Mouse (Mus musculus) myocyte (in vitro differentiated cells): ENCODE results near the gene Cnst. TPM values are rescaled to one million over a fixed set of nuclear protein-coding genes. Genes with fewer than 3 reads are reported as not detected.
A peak's percentile ranks its signal among the peaks of the same experiment; 100 is the strongest.

Source experiments
- H3K27me3 ChIP-seq: one replicate; pipeline ENCODE4 v1.6.1; 2011; ENCODE audit not compliant: control insufficient read depth, insufficient read depth, insufficient read length
- H3K36me3 ChIP-seq: one replicate; pipeline ENCODE4 v1.6.1; 2011; ENCODE audit not compliant: control insufficient read depth, insufficient read depth
- H3K4me2 ChIP-seq: one replicate; pipeline ENCODE4 v1.6.1; 2011; ENCODE audit warnings: low read depth, control low read depth
- H3K4me3 ChIP-seq: one replicate; pipeline ENCODE4 v1.5.1; 2011; ENCODE audit warnings: mild to moderate bottlenecking, control low read depth, moderate library complexity
- H3K79me2 ChIP-seq: one replicate; pipeline ENCODE4 v1.6.1; 2011; ENCODE audit not compliant: control insufficient read depth, insufficient read depth
- H3ac ChIP-seq: one replicate; pipeline ENCODE4 v1.6.1; 2011; ENCODE audit not compliant: control insufficient read depth, insufficient read length
- CEBPB ChIP-seq: IDR thresholded peaks from 2 replicates; pipeline ENCODE4 v1.6.1; 2011; ENCODE audit warnings: mild to moderate bottlenecking, moderate library complexity; ENCODE audit not compliant: poor library complexity, insufficient read depth, severe bottlenecking
- E2F4 ChIP-seq: IDR thresholded peaks from one replicate; pipeline ENCODE4 v1.6.1; 2011; ENCODE audit warnings: mild to moderate bottlenecking, control low read depth, moderate library complexity; ENCODE audit not compliant: insufficient read depth
- MAX ChIP-seq: IDR thresholded peaks from one replicate; pipeline ENCODE4 v1.6.1; 2011; ENCODE audit warnings: low read depth, mild to moderate bottlenecking, control low read depth
- MYOD1 ChIP-seq, 3 experiments: IDR thresholded peaks; one replicate each; pipeline ENCODE4 v1.6.1; 2011; ENCODE audit warnings: control low read depth in 2 of 3, low read depth in 2 of 3, mild to moderate bottlenecking in 2 of 3, moderate library complexity in 1 of 3; ENCODE audit not compliant: insufficient read length in 2 of 3, control insufficient read depth in 1 of 3
- MYOG ChIP-seq, 3 experiments: IDR thresholded peaks; one replicate each; pipeline ENCODE4 v1.6.1; 2011; ENCODE audit warnings: control low read depth in 2 of 3, low read depth in 2 of 3, mild to moderate bottlenecking in 2 of 3; ENCODE audit not compliant: insufficient read length in 2 of 3, control insufficient read depth in 1 of 3, insufficient read depth in 1 of 3
- POLR2A ChIP-seq: IDR thresholded peaks from one replicate; pipeline ENCODE4 v1.6.1; 2011; ENCODE audit warnings: low read depth, mild to moderate bottlenecking, control low read depth, moderate library complexity; ENCODE audit not compliant: insufficient read length
- POLR2AphosphoS2 ChIP-seq: IDR thresholded peaks from one replicate; pipeline ENCODE4 v1.6.1; 2011; ENCODE audit warnings: low read depth, control low read depth; ENCODE audit not compliant: insufficient read length
- REST ChIP-seq: IDR thresholded peaks from one replicate; pipeline ENCODE4 v1.6.1; 2011; ENCODE audit warnings: mild to moderate bottlenecking, control low read depth, moderate library complexity; ENCODE audit not compliant: insufficient read depth, insufficient read length
- SRF ChIP-seq: IDR thresholded peaks from one replicate; pipeline ENCODE4 v1.6.1; 2011; ENCODE audit warnings: low read depth; ENCODE audit not compliant: control insufficient read depth, insufficient read length
- TCF12 ChIP-seq: IDR thresholded peaks from one replicate; pipeline ENCODE4 v1.6.1; 2011; ENCODE audit warnings: mild to moderate bottlenecking, control low read depth; ENCODE audit not compliant: poor library complexity, insufficient read depth, severe bottlenecking
- TCF3 ChIP-seq: IDR thresholded peaks from one replicate; pipeline ENCODE4 v1.6.1; 2011; ENCODE audit warnings: low read depth, control low read depth; ENCODE audit not compliant: insufficient read length
- USF1 ChIP-seq: IDR thresholded peaks from one replicate; pipeline ENCODE4 v1.6.1; 2011; ENCODE audit warnings: low read depth, mild to moderate bottlenecking, control low read depth, moderate library complexity
- polyA plus RNA-seq: library from polyadenylated mRNA; unstranded; fragments of >200 nt; fragmentation: generic; extraction: Trizol; gene quantifications from one replicate; pipeline ENCODE4 v1.2.1, GENCODE M21; 2012; ENCODE audit warnings: missing spikeins

The Cnst gene
- polyA plus RNA-seq, 1 experiment, result 14.0 TPM

GRCm38 (mm10) chr1:179563211-179563610 lies 17.0 kb downstream of the Cnst start:
- TF ChIP-seq TCF3 (no peak), USF1 (no peak), POLR2A (no peak), REST (no peak), MAX (no peak), TCF12 (no peak), MYOD1 (IDR thresholded peaks at IDR 0.05; ENCODE audit: control insufficient read depth in 1 of 3, insufficient read length in 2 of 3, low read depth in 2 of 3) (no peak), POLR2AphosphoS2 (no peak)
- H3K79me2 ChIP-seq, result no peaks in the 10 kb centered on the region

GRCm38 (mm10) chr1:179563926-179564325 lies 17.8 kb downstream of the Cnst start:
- no peaks in the 10 kb centered on the region for H3K27me3 ChIP-seq
- no peak overlapping the region for H3K4me2 ChIP-seq
- no peaks in the 10 kb centered on the region for H3K36me3 ChIP-seq
- TF ChIP-seq REST (no peak), MYOD1 (IDR thresholded peaks at IDR 0.05; ENCODE audit: control insufficient read depth in 1 of 3, insufficient read length in 2 of 3, low read depth in 2 of 3) (no peak), MAX (no peak), MYOG (IDR thresholded peaks at IDR 0.05; ENCODE audit: control insufficient read depth in 1 of 3, insufficient read depth in 1 of 3, insufficient read length in 2 of 3, low read depth in 2 of 3) (no peak), E2F4 (no peak), USF1 (no peak), POLR2A (no peak), POLR2AphosphoS2 (no peak), SRF (no peak), CEBPB (no peak), TCF3 (no peak), TCF12 (no peak)
- peaks cover 2% of the 10 kb centered on the region for H3K79me2 ChIP-seq
- H3K4me3 ChIP-seq, result no peak overlapping the region
- no peak overlapping the region for H3ac ChIP-seq

More at GRCm38 (mm10) chr1:179563211-179563610, 17.0 kb downstream of the Cnst start:
- H3ac ChIP-seq, result no peak overlapping the region
- H3K36me3 ChIP-seq, result no peaks in the 10 kb centered on the region
- no peak overlapping the region for H3K4me2 ChIP-seq
- no peaks in the 10 kb centered on the region for H3K27me3 ChIP-seq
- no peak overlapping the region for H3K4me3 ChIP-seq

GRCm38 (mm10) chr1:179567558-179567957 lies 21.4 kb downstream of the Cnst start:
- Histone ChIP-seq H3K4me3 (no peak overlapping the region), H3K27me3 (no peaks in the 10 kb centered on the region), H3K36me3 (no peaks in the 10 kb centered on the region), H3K79me2 (peaks cover 3% of the 10 kb centered on the region), H3ac (no peak overlapping the region), H3K4me2 (peak overlapping the region; percentile 35)
- TF ChIP-seq MYOD1 (IDR thresholded peaks at IDR 0.05; ENCODE audit: control insufficient read depth in 1 of 3, insufficient read length in 2 of 3, low read depth in 2 of 3) (peak in 2 of 3 experiments; percentile 3 to 76), TCF3 (no peak), MYOG (IDR thresholded peaks at IDR 0.05; ENCODE audit: control insufficient read depth in 1 of 3, insufficient read depth in 1 of 3, insufficient read length in 2 of 3, low read depth in 2 of 3) (peak in 2 of 3 experiments; percentile 7 to 70)

- no peak overlapping the region for H3K4me2 ChIP-seq
- peaks cover 3% of the 10 kb centered on the region for H3K79me2 ChIP-seq
- no peaks in the 10 kb centered on the region for H3K36me3 ChIP-seq
- H3K27me3 ChIP-seq, result no peaks in the 10 kb centered on the region
- no peak overlapping the region for H3K4me3 ChIP-seq
- TF ChIP-seq POLR2A (no peak), USF1 (no peak), MYOG (IDR thresholded peaks at IDR 0.05; ENCODE audit: control insufficient read depth in 1 of 3, insufficient read depth in 1 of 3, insufficient read length in 2 of 3, low read depth in 2 of 3) (no peak), REST (no peak), MYOD1 (IDR thresholded peaks at IDR 0.05; ENCODE audit: control insufficient read depth in 1 of 3, insufficient read length in 2 of 3, low read depth in 2 of 3) (no peak), CEBPB (no peak), TCF3 (no peak), TCF12 (no peak), SRF (no peak)
- no peak overlapping the region for H3ac ChIP-seq
Observed at GRCm38 (mm10) chr1:179568690-179569398, 22.7 kb downstream of the Cnst start.

GRCm38 (mm10) chr1:179570482-179570881 lies 24.3 kb downstream of the Cnst start:
- Histone ChIP-seq H3K27me3 (no peaks in the 10 kb centered on the region), H3ac (no peak overlapping the region), H3K79me2 (peaks cover 3% of the 10 kb centered on the region), H3K4me3 (no peak overlapping the region), H3K4me2 (peak overlapping the region; percentile 26), H3K36me3 (no peaks in the 10 kb centered on the region)
- TF ChIP-seq MYOG (IDR thresholded peaks at IDR 0.05; ENCODE audit: control insufficient read depth in 1 of 3, insufficient read depth in 1 of 3, insufficient read length in 2 of 3, low read depth in 2 of 3) (no peak), E2F4 (no peak)
